Mouse (Mus musculus) testis, postnatal 14 days (tissue): ENCODE results near the gene AU022751.
"Not testable (repeated sequence)": the region's sequence is repeated elsewhere in the genome, so short reads cannot be mapped to it uniquely, and the experiment has no call there.

Experiments
- DNase-seq: peaks from one replicate; pipeline ENCODE4 v3.0.0; 2021; ENCODE audit warnings: low spot score

The AU022751 gene

DNA sequence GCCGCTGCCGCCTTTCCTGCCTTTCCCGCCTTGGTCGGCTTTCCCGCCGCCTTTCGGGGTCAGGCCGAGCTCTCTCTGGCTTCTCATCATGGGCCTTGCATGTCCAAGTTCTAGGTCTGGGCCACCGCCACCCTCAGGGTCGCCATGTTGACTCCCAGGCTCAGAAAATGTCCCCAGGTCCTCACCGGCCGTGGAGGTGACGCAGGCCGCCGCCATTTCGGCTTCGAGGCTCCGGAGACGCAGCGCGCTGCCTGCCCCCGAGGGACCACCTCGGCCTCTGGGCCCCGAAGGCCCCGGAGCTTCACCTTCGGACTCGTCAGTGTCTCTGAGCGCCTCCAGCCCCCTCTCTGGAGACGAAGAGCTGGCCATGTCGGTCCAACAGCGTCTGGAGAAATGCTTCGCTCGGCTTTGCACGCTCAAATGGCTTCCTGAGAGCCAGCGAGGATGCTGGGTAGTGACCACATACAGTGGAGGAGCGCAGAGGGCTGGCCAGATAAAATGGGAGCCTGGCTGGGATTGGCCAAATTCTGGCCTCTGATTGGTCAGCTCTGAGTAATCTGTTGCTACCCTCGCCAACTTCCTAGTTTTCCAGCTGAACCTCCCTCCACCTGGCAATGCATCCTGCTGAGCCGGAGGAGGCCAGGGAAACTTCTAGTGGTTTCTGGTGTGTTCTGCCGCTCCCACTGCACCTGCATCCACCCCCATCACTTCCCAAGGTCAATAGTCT lies at the start of gene AU022751:
Gene AU022751 (minus strand): TSS at position 466 of the 727 bp plus-strand sequence.
- DNase-seq, result peak; percentile 82

GRCm38 (mm10) chrX:6091996-6092757 lies 9.0 kb upstream of the AU022751 start:
- peak; percentile 47 for DNase-seq

DNA sequence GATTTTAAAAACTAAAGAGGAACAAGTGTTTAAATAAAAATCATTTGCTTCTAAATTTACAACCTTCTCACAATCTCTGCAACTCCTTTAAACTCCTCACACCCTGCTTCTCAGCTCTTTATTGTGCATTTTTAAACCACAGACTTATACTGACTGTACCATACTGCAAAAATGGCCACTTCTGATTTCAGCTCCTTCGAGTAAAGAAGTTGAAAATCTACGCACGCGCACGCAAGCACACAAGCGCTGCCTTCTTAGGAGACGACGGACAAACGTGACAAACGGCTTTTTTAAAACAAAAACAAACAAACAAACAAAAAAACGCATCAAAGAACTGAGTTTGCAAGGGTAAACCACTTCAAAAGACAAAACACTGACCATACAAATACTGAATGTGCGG lies 8.3 kb upstream of the AU022751 start:
- no peak for DNase-seq

GRCm38 (mm10) chrX:6061563-6061962 lies 21.7 kb downstream of the AU022751 start:
- DNase-seq, result no peak

GRCm38 (mm10) chrX:6047936-6048614 lies 35.1 kb downstream of the AU022751 start:
- DNase-seq, result not testable (repeated sequence)

- peak; percentile 8 for DNase-seq
Observed at GRCm38 (mm10) chrX:6047066-6047935, 35.9 kb downstream of the AU022751 start, which contains the start of gene Nudt11. Gene Nudt11 (plus strand): TSS chrX:6047453.
